Mouse (Mus musculus): Measurements from ENCODE around the gene Atp5l. TPM values are rescaled to one million over a fixed set of nuclear protein-coding genes. Genes with fewer than 3 reads are reported as not detected.

Gene Atp5l
- polyA plus RNA-seq, 1 experiment from 2014 or later, result 971 TPM

Other genes with a start within 250 kb of the Atp5l start
- 0.07 TPM in 1 of 2 replicates, not detected in the other for gene Treh, start 247.5 kb downstream of the Atp5l start, polyA plus RNA-seq (2015; fragmentation: Nextera tagmentation; extraction: Ambion mirVana)
- gene Phldb1, start 185.5 kb downstream of the Atp5l start, polyA plus RNA-seq (2015; fragmentation: Nextera tagmentation; extraction: Ambion mirVana), result 3.0 and 3.3 TPM in 2 replicates
- 111 and 116 TPM in 2 replicates for gene Arcn1, start 152.9 kb downstream of the Atp5l start, polyA plus RNA-seq (2015; fragmentation: Nextera tagmentation; extraction: Ambion mirVana)
- 68.0 and 74.0 TPM in 2 replicates for gene Ift46, start 152.8 kb downstream of the Atp5l start, polyA plus RNA-seq (2015; fragmentation: Nextera tagmentation; extraction: Ambion mirVana)
- 0.72 and 0.82 TPM in 2 replicates for gene Tmem25, start 121.4 kb downstream of the Atp5l start, polyA plus RNA-seq (2015; fragmentation: Nextera tagmentation; extraction: Ambion mirVana)
- 1.5 and 3.0 TPM in 2 replicates for gene Ttc36, start 117.7 kb downstream of the Atp5l start, polyA plus RNA-seq (2015; fragmentation: Nextera tagmentation; extraction: Ambion mirVana)
- 13.1 and 20.1 TPM in 2 replicates for gene Kmt2a, start 39.4 kb downstream of the Atp5l start, polyA plus RNA-seq (2015; fragmentation: Nextera tagmentation; extraction: Ambion mirVana)
- gene Ube4a, start 44.9 kb upstream of the Atp5l start, polyA plus RNA-seq (2015; fragmentation: Nextera tagmentation; extraction: Ambion mirVana), result 18.6 and 19.5 TPM in 2 replicates
- 973 and 1,015 TPM in 2 replicates for gene Cd3g, start 59.7 kb upstream of the Atp5l start, polyA plus RNA-seq (2015; fragmentation: Nextera tagmentation; extraction: Ambion mirVana)
- 485 and 511 TPM in 2 replicates for gene Cd3d, start 61.0 kb upstream of the Atp5l start, polyA plus RNA-seq (2015; fragmentation: Nextera tagmentation; extraction: Ambion mirVana)
- 511 and 576 TPM in 2 replicates for gene Cd3e, start 88.9 kb upstream of the Atp5l start, polyA plus RNA-seq (2015; fragmentation: Nextera tagmentation; extraction: Ambion mirVana)
- 5.9 and 7.4 TPM in 2 replicates for gene Mpzl2, start 119.1 kb upstream of the Atp5l start, polyA plus RNA-seq (2015; fragmentation: Nextera tagmentation; extraction: Ambion mirVana)
- 7.7 and 8.9 TPM in 2 replicates for gene Mpzl3, start 134.4 kb upstream of the Atp5l start, polyA plus RNA-seq (2015; fragmentation: Nextera tagmentation; extraction: Ambion mirVana)
- 7.2 and 8.1 TPM in 2 replicates for gene Jaml, start 158.4 kb upstream of the Atp5l start, polyA plus RNA-seq (2015; fragmentation: Nextera tagmentation; extraction: Ambion mirVana)
- gene Scn2b, start 197.0 kb upstream of the Atp5l start, polyA plus RNA-seq (2015; fragmentation: Nextera tagmentation; extraction: Ambion mirVana), result 5.4 and 6.6 TPM in 2 replicates
- gene Scn4b, start 217.7 kb upstream of the Atp5l start, polyA plus RNA-seq (2015; fragmentation: Nextera tagmentation; extraction: Ambion mirVana), result 8.0 and 9.1 TPM in 2 replicates

Data from thymus, postnatal 0 days (tissue).